Mouse (Mus musculus) liver, adult 2 months (tissue): ENCODE measurements around the gene Pear1. TPM values are rescaled to one million over a fixed set of nuclear protein-coding genes. Genes with fewer than 3 reads are reported as not detected.

ENCODE experiments used
- DNase-seq: peaks from one replicate; pipeline ENCODE4 v3.0.0-alpha.2; 2011; ENCODE audit warnings: low read depth, low spot score; ENCODE audit errors: extremely low read depth
- H3K27ac ChIP-seq: fragments of 200-500 bp; replicated peaks from 2 replicates; pipeline ENCODE4 v1.5.1; 2012; ENCODE audit warnings: low read depth, mild to moderate bottlenecking, control low read depth, inconsistent platforms, low read length; ENCODE audit not compliant: insufficient read depth
- H3K27me3 ChIP-seq: fragments of 200-500 bp; 2 replicates; pipeline ENCODE4 v1.6.1; 2012; ENCODE audit warnings: mild to moderate bottlenecking, moderate library complexity, low read length, inconsistent platforms; ENCODE audit not compliant: control insufficient read depth, insufficient read depth
- H3K36me3 ChIP-seq: fragments of 200-500 bp; 2 replicates; pipeline ENCODE4 v1.6.1; 2012; ENCODE audit warnings: low read length, inconsistent platforms; ENCODE audit not compliant: control insufficient read depth, insufficient read depth
- H3K4me1 ChIP-seq: fragments of 200-500 bp; 2 replicates; pipeline ENCODE4 v1.6.1; 2011; ENCODE audit warnings: low read length; ENCODE audit not compliant: control insufficient read depth, insufficient read depth
- H3K4me3 ChIP-seq: fragments of 200-500 bp; 2 replicates; pipeline ENCODE4 v1.5.1; 2011; ENCODE audit warnings: low read depth, mild to moderate bottlenecking, control low read depth, low read length, moderate library complexity; ENCODE audit not compliant: insufficient read depth
- H3K79me2 ChIP-seq: fragments of 200-500 bp; 2 replicates; pipeline ENCODE4 v1.6.1; 2012; ENCODE audit warnings: inconsistent platforms, mild to moderate bottlenecking, low read length, moderate library complexity; ENCODE audit not compliant: control insufficient read depth, insufficient read depth
- H3K9ac ChIP-seq: fragments of 200-500 bp; 2 replicates; pipeline ENCODE4 v1.6.1; 2012; ENCODE audit warnings: low read depth, mild to moderate bottlenecking, control low read depth, inconsistent platforms, low read length
- CTCF ChIP-seq: fragments of 200-500 bp; IDR thresholded peaks from 2 replicates; pipeline ENCODE4 v1.5.1; 2011; ENCODE audit warnings: low read depth, low read length, control low read depth
- POLR2A ChIP-seq: fragments of 200-500 bp; IDR thresholded peaks from 2 replicates; pipeline ENCODE4 v1.6.1; 2011; ENCODE audit warnings: low read length, control low read depth; ENCODE audit not compliant: insufficient read depth; ENCODE audit errors: extremely low read depth
- WGBS: fragments of 180-500 bp; shearing (Covaris S2); methylation state at CpG from one replicate; pipeline ENCODE4 v1.1.7; 2018; 5-methylcytosine and 5-hydroxymethylcytosine counted together
- polyA plus RNA-seq: library from polyadenylated mRNA; depleted of rRNA; stranded (reverse); fragments of >200 nt; gene quantifications from 2 replicates; pipeline ENCODE4 v1.2.3, GENCODE M21; 2012; rRNA removed
- total RNA-seq: library from RNA; depleted of rRNA; stranded (reverse); fragments of >200 nt; gene quantifications from 2 replicates; pipeline ENCODE4 v1.2.3, GENCODE M21; 2014; rRNA removed

The Pear1 gene
- total and polyA plus RNA-seq, 2 experiments = 2.3 to 12.7 TPM

GRCm38 (mm10) chr3:87718525-87718924 is 105.6 kb downstream of the Pear1 start:
- no peak overlapping the region for H3K9ac ChIP-seq
- TF ChIP-seq POLR2A (no peak), CTCF (no peak)
- peaks cover 68% of the 10 kb centered on the region for H3K36me3 ChIP-seq
- H3K4me1 ChIP-seq = no peaks in the 10 kb centered on the region
- no peaks in the 10 kb centered on the region for H3K27me3 ChIP-seq
- H3K79me2 ChIP-seq = no peaks in the 10 kb centered on the region
- no peak for DNase-seq
- WGBS = 79% methylated on average over 2 of the region's 2 CpGs
- H3K4me3 ChIP-seq = no peak overlapping the region
- H3K27ac ChIP-seq = no peak overlapping the region

Other genes with a start within 250 kb of the Pear1 start
- gene Arhgef11, start 206.7 kb downstream of the Pear1 start, total RNA-seq = 12.6 and 16.2 TPM in 2 replicates
- 15.5 and 16.4 TPM in 2 replicates for gene Arhgef11, start 206.7 kb downstream of the Pear1 start, polyA plus RNA-seq
- gene Lrrc71, start 75.7 kb downstream of the Pear1 start, total RNA-seq = under 0.01 and 0.07 TPM in 2 replicates
- gene Lrrc71, start 75.7 kb downstream of the Pear1 start, polyA plus RNA-seq = 0.04 and 0.06 TPM in 2 replicates
- 0.27 TPM in 1 of 2 replicates, not detected in the other for gene Ntrk1, start 29.1 kb downstream of the Pear1 start, total RNA-seq
- gene Ntrk1, start 29.1 kb downstream of the Pear1 start, polyA plus RNA-seq = 0.04 and 0.12 TPM in 2 replicates
- gene Insrr, start 27.4 kb downstream of the Pear1 start, total RNA-seq = not detected in 2 replicates
- 0.02 TPM in 1 of 2 replicates, not detected in the other for gene Insrr, start 27.4 kb downstream of the Pear1 start, polyA plus RNA-seq
- gene Sh2d2a, start 22.4 kb upstream of the Pear1 start, total RNA-seq = 0.09 and 0.20 TPM in 2 replicates
- gene Sh2d2a, start 22.4 kb upstream of the Pear1 start, polyA plus RNA-seq = 0.39 and 0.83 TPM in 2 replicates
- 8.0 and 9.9 TPM in 2 replicates for gene Prcc, start 61.3 kb upstream of the Pear1 start, total RNA-seq
- gene Prcc, start 61.3 kb upstream of the Pear1 start, polyA plus RNA-seq = 15.1 and 16.8 TPM in 2 replicates
- 58.8 and 64.5 TPM in 2 replicates for gene Hdgf, start 82.0 kb upstream of the Pear1 start, total RNA-seq
- gene Hdgf, start 82.0 kb upstream of the Pear1 start, polyA plus RNA-seq = 74.7 and 87.3 TPM in 2 replicates
- gene Mrpl24, start 95.2 kb upstream of the Pear1 start, total RNA-seq = 84.6 and 96.6 TPM in 2 replicates
- gene Mrpl24, start 95.2 kb upstream of the Pear1 start, polyA plus RNA-seq = 35.3 and 37.9 TPM in 2 replicates
- gene Isg20l2, start 106.0 kb upstream of the Pear1 start, total RNA-seq = 6.8 and 9.3 TPM in 2 replicates
- 7.0 and 7.2 TPM in 2 replicates for gene Isg20l2, start 106.0 kb upstream of the Pear1 start, polyA plus RNA-seq
- gene Rrnad1, start 106.4 kb upstream of the Pear1 start, total RNA-seq = 5.3 and 6.2 TPM in 2 replicates
- 10.1 and 18.4 TPM in 2 replicates for gene Rrnad1, start 106.4 kb upstream of the Pear1 start, polyA plus RNA-seq
- not detected in 2 replicates for gene Crabp2, start 124.4 kb upstream of the Pear1 start, total RNA-seq
- gene Crabp2, start 124.4 kb upstream of the Pear1 start, polyA plus RNA-seq = not detected in 2 replicates
- 0.65 and 0.74 TPM in 2 replicates for gene Nes, start 146.8 kb upstream of the Pear1 start, total RNA-seq
- 0.53 and 0.55 TPM in 2 replicates for gene Nes, start 146.8 kb upstream of the Pear1 start, polyA plus RNA-seq
- gene Bcan, start 175.9 kb upstream of the Pear1 start, total RNA-seq = 0.13 TPM in 1 of 2 replicates, not detected in the other
- not detected in 2 replicates for gene Bcan, start 175.9 kb upstream of the Pear1 start, polyA plus RNA-seq
- gene Hapln2, start 203.3 kb upstream of the Pear1 start, total RNA-seq = not detected in 2 replicates
- not detected in 2 replicates for gene Hapln2, start 203.3 kb upstream of the Pear1 start, polyA plus RNA-seq
- gene Gpatch4, start 218.8 kb upstream of the Pear1 start, total RNA-seq = 4.2 and 5.7 TPM in 2 replicates
- gene Gpatch4, start 218.8 kb upstream of the Pear1 start, polyA plus RNA-seq = 4.1 and 4.3 TPM in 2 replicates
- gene Naxe, start 234.2 kb upstream of the Pear1 start, total RNA-seq = 99.6 and 105 TPM in 2 replicates
- 84.1 and 94.0 TPM in 2 replicates for gene Naxe, start 234.2 kb upstream of the Pear1 start, polyA plus RNA-seq